Mouse (Mus musculus) layer of hippocampus, postnatal 36 days (tissue): ENCODE data around the gene Ppm1e. TPM values are rescaled to one million over a fixed set of nuclear protein-coding genes. Genes with fewer than 3 reads are reported as not detected.

ENCODE experiments used
- DNase-seq, 2 experiments: peaks; one replicate each; pipeline ENCODE4 v3.0.0; 2022
- total RNA-seq, 2 experiments: library from RNA; stranded (reverse); gene quantifications; 2 replicates each; pipeline ENCODE4 v1.2.3; 2021

The Ppm1e gene
- total RNA-seq, 2 experiments from 2014 or later: 262 to 263 TPM

- no peak for DNase-seq
Observed at GRCm38 (mm10) chr11:87250132-87250531, 108.7 kb downstream of the Ppm1e start.

GRCm38 (mm10) chr11:87247494-87247866 lies 111.3 kb downstream of the Ppm1e start:
- DNase-seq: no peak

GRCm38 (mm10) chr11:87246724-87247493 lies 111.9 kb downstream of the Ppm1e start:
- DNase-seq: peak in 1 of 2 experiments; percentile 35

GRCm38 (mm10) chr11:87246107-87246651 lies 112.6 kb downstream of the Ppm1e start:
- no peak for DNase-seq

GRCm38 (mm10) chr11:87245171-87245840 lies 113.5 kb downstream of the Ppm1e start:
- no peak for DNase-seq

- no peak for DNase-seq
Observed at GRCm38 (mm10) chr11:87241256-87241655, 117.6 kb downstream of the Ppm1e start.

GRCm38 (mm10) chr11:87240833-87241215 lies 118.0 kb downstream of the Ppm1e start:
- DNase-seq: peak; percentile 39 to 47

- DNase-seq: no peak
Observed at GRCm38 (mm10) chr11:87240141-87240832, 118.5 kb downstream of the Ppm1e start.

- DNase-seq: peak in 1 of 2 experiments; percentile 37
Observed at GRCm38 (mm10) chr11:87238891-87239530, 119.8 kb downstream of the Ppm1e start.

GRCm38 (mm10) chr11:87235486-87235872 lies 123.3 kb downstream of the Ppm1e start:
- DNase-seq: no peak

- no peak for DNase-seq
Observed at GRCm38 (mm10) chr11:87234743-87235485, 123.9 kb downstream of the Ppm1e start.

- DNase-seq: no peak
Observed at GRCm38 (mm10) chr11:87233377-87233776, 125.4 kb downstream of the Ppm1e start.

GRCm38 (mm10) chr11:87227056-87227455 lies 131.8 kb downstream of the Ppm1e start:
- no peak for DNase-seq

- no peak for DNase-seq
Observed at GRCm38 (mm10) chr11:87222686-87223085, 136.1 kb downstream of the Ppm1e start.

GRCm38 (mm10) chr11:87212313-87212712 lies 146.5 kb downstream of the Ppm1e start:
- no peak for DNase-seq

Other genes starting within 250 kb of the Ppm1e start
- gene Ska2, start 249.8 kb downstream of the Ppm1e start, total RNA-seq: 10 to 100 TPM; 14.2 to 15.3 TPM
- gene Trim37, start 231.9 kb downstream of the Ppm1e start, total RNA-seq: 100 to 1,000 TPM; 173 to 210 TPM
- gene Rad51c, start 45.9 kb upstream of the Ppm1e start, total RNA-seq: 1 to 10 TPM; 4.6 to 6.1 TPM
- under 1 TPM; 0.25 to 0.43 TPM for gene Tex14, start 46.0 kb upstream of the Ppm1e start, total RNA-seq
- gene Gm11492, start 207.6 kb upstream of the Ppm1e start, total RNA-seq: not detected
- 100 to 1,000 TPM; 158 to 178 TPM for gene Sept4, start 209.9 kb upstream of the Ppm1e start, total RNA-seq
- 100 to 1,000 TPM in 1 of 2 experiments, 10 to 100 TPM in 1; 91.8 to 109 TPM for gene Mtmr4, start 233.1 kb upstream of the Ppm1e start, total RNA-seq